Mouse (Mus musculus) liver, postnatal 0 days (tissue): ENCODE results near the gene Ctr9. TPM values are rescaled to one million over a fixed set of nuclear protein-coding genes. Genes with fewer than 3 reads are reported as not detected.
A peak's percentile ranks its signal among the peaks of the same experiment; 100 is the strongest.

Experiments
- ATAC-seq: fragments of 200-750 bp; cut with Nextera tagmentation; 2 replicates; pipeline ENCODE4 v1.8.0; 2017; ENCODE audit warnings: mild to moderate bottlenecking, moderate library complexity
- DNase-seq: peaks from one replicate; pipeline ENCODE4 v3.0.0-alpha.2; 2016
- H3K27ac ChIP-seq: fragments of 300-500 bp; sonication (generic); 2 replicates; pipeline ENCODE4 v1.5.1; 2014; ENCODE audit warnings: antibody characterized with exemption, moderate library complexity, mild to moderate bottlenecking, low read depth
- H3K27me3 ChIP-seq: fragments of 300-500 bp; sonication (generic); 2 replicates; pipeline ENCODE4 v1.6.1; 2014; ENCODE audit warnings: low read length, control low read depth, mixed read lengths; ENCODE audit not compliant: insufficient read depth
- H3K36me3 ChIP-seq: fragments of 300-500 bp; sonication (generic); replicated peaks from 2 replicates; pipeline ENCODE4 v1.6.1; 2014; ENCODE audit warnings: mild to moderate bottlenecking, control low read depth, low read length, moderate library complexity, mixed read lengths; ENCODE audit not compliant: insufficient read depth
- H3K4me1 ChIP-seq: fragments of 300-500 bp; sonication (generic); 2 replicates; pipeline ENCODE4 v1.6.1; 2014; ENCODE audit warnings: antibody characterized with exemption, mild to moderate bottlenecking, control low read depth; ENCODE audit not compliant: insufficient read depth
- H3K4me2 ChIP-seq: fragments of 300-500 bp; sonication (generic); 2 replicates; pipeline ENCODE4 v1.6.1; 2014; ENCODE audit warnings: low read depth, mild to moderate bottlenecking, low read length, moderate library complexity, mixed read lengths
- H3K4me3 ChIP-seq: fragments of 300-500 bp; sonication (generic); 2 replicates; pipeline ENCODE4 v1.5.1; 2014; ENCODE audit warnings: low read depth, low read length
- H3K9ac ChIP-seq: fragments of 300-500 bp; sonication (generic); replicated peaks from 2 replicates; pipeline ENCODE4 v1.6.1; 2014; ENCODE audit warnings: mild to moderate bottlenecking, moderate library complexity
- H3K9me3 ChIP-seq: fragments of 300-500 bp; sonication (generic); 2 replicates; pipeline ENCODE4 v1.6.1; 2016; ENCODE audit warnings: mild to moderate bottlenecking, control low read depth, low read length, mixed read lengths
- CTCF ChIP-seq: sonication (generic); IDR thresholded peaks from 2 replicates; pipeline ENCODE4 v1.5.1; 2016; ENCODE audit warnings: antibody characterized with exemption, low read depth
- EP300 ChIP-seq: IDR thresholded peaks from 2 replicates; pipeline ENCODE4 v1.6.1; 2016; ENCODE audit warnings: antibody characterized with exemption, low read depth, mild to moderate bottlenecking
- WGBS: fragments of 180-500 bp; shearing (Covaris S2); extraction: QIAGEN DNeasy Blood & Tissue Kit; methylation state at CpG from one replicate; pipeline ENCODE4 v1.1.7; 2014; ENCODE audit not compliant: insufficient replicate concordance; 5-methylcytosine and 5-hydroxymethylcytosine counted together
- polyA plus RNA-seq: library from polyadenylated mRNA; unstranded; fragments of >200 nt; fragmentation: Nextera tagmentation; extraction: Ambion mirVana; gene quantifications from 2 replicates; pipeline ENCODE4 v1.2.1, GENCODE M21; 2015

Gene Ctr9
- polyA plus RNA-seq, result 15.2 and 16.8 TPM in 2 replicates

DNA sequence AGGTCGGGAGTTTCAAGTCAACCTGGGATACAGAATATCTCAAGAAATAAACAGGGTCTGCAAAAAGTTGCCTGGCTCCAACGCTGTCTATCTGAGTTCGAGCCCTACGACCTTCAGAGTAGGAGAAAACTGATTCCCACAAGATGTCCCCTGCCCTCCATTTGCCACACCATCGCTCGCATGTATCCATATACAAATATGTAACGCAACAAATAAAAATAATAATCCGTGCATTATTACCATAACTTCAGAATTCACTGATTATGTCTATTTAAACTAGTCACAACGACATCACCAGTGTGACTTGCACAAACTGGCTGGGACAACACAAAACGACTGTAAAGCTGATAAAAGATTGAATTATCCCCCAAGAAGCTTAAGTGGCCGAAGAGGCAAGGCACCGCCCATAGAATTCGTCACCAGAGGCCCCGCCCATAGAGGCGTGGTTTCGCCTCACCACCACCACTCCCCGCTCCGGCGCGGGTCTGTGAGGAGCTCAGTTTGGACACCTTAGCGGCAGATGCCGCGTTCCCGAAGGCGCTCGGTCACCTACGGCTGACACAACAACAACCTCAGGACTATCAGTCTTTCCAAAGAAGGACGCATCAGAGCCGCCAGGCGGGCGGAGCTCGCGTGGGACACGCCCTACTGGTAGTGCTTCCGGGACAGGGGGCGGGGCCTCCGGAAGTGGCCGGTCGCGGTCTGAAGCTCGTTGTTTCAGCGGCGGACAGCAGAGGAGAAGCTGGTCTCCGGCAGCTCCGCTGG lies at the start of gene Ctr9:
Gene Ctr9 (plus strand): TSS at position 671 of the 765 bp plus-strand sequence.
- H3K4me3 ChIP-seq, result peak within 1 kb of the TSS; percentile 96
- TF ChIP-seq CTCF (no peak), EP300 (0 out of 2 replicates have a peak, but pooled peaks have one; percentile 21)
- no peaks in the 10 kb centered on the region for H3K9me3 ChIP-seq
- ATAC-seq (peak; percentile 95), DNase-seq (peak; percentile 95)
- WGBS, result 7% methylated on average over 45 of the region's 45 CpGs
- H3K9ac ChIP-seq, result peak within 1 kb of the TSS; percentile 84
- H3K36me3 ChIP-seq, result peaks cover 16% of the 10 kb centered on the region
- peak within 1 kb of the TSS; percentile 94 for H3K4me2 ChIP-seq
- H3K27me3 ChIP-seq, result no peaks in the 10 kb centered on the region
- peaks cover 25% of the 10 kb centered on the region for H3K4me1 ChIP-seq
- peak within 1 kb of the TSS; percentile 95 for H3K27ac ChIP-seq

- no peaks in the 10 kb centered on the region for H3K9me3 ChIP-seq
- TF ChIP-seq EP300, result no peak
- no peak for TF ChIP-seq CTCF
- peaks cover 26% of the 10 kb centered on the region; the same call in 1 of the 2 replicates for H3K4me1 ChIP-seq
- no peaks in the 10 kb centered on the region for H3K27me3 ChIP-seq
- DNase-seq (no peak), ATAC-seq (no peak)
- no peaks in the 10 kb centered on the region for H3K36me3 ChIP-seq
- H3K9ac ChIP-seq, result no peak overlapping the region
- peak overlapping the region; percentile 57 for H3K27ac ChIP-seq
- WGBS, result 56% methylated on average over 8 of the region's 8 CpGs
- H3K4me2 ChIP-seq, result peak overlapping the region; percentile 35; the same call in 1 of the 2 replicates
- H3K4me3 ChIP-seq, result no peak overlapping the region
Observed at GRCm38 (mm10) chr7:110981036-110981435, 47.7 kb upstream of the Ctr9 start.

DNA sequence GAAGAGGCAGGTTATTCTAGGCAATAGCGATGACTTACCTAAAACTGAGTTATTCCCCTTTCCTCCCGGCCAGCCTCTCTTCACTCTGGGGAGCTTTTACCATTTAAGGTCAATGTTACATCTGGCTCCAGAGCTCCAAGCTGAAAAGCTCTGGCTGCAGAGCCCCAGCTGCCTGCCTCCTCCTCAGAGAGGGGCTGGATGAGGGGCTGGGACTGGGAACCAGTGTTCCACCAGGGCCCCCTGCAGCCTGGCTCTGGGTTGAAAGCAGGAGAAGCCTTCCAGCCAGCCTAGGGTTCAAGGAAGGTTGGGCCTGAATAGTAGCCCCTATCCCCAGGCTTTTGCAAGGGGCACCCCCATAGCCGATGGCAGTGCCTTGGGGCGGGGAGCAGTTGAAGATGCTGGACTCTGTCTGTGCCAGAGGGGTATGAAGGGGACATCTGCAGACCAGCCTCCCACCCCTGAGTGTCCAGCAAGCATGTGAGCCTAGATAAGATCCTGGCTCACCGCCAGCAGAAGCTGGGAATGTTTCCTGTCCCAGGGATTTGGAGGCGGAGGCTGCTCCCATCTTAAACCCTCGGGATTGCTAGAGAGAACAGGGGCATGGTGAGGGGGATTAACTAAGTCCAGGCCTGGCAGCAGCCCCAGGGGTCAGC lies 46.6 kb upstream of the Ctr9 start, which contains the start of gene Mrvi1:
Gene Mrvi1 (minus strand): TSS at position 409 of the 653 bp plus-strand sequence.
- Histone ChIP-seq H3K9me3 (no peaks in the 10 kb centered on the region), H3K27me3 (no peaks in the 10 kb centered on the region), H3K36me3 (no peaks in the 10 kb centered on the region), H3K9ac (0 out of 2 replicates have a peak within 1 kb of the TSS, but pooled peaks have one; percentile 30), H3K27ac (peak within 1 kb of the TSS; percentile 49), H3K4me3 (peak within 1 kb of the TSS; percentile 5; the same call in 1 of the 2 replicates), H3K4me2 (peak within 1 kb of the TSS; percentile 28; the same call in 1 of the 2 replicates), H3K4me1 (peaks cover 21% of the 10 kb centered on the region; the same call in 1 of the 2 replicates)
- DNase-seq, result peak; percentile 46
- WGBS, result 60% methylated on average over 7 of the region's 7 CpGs
- TF ChIP-seq CTCF, result no peak
- TF ChIP-seq EP300, result no peak
- ATAC-seq, result no peak

GRCm38 (mm10) chr7:110982764-110983163 lies 46.0 kb upstream of the Ctr9 start:
- no peak overlapping the region for H3K9ac ChIP-seq
- H3K4me2 ChIP-seq, result no peak overlapping the region
- no peak overlapping the region for H3K4me3 ChIP-seq
- no peaks in the 10 kb centered on the region for H3K36me3 ChIP-seq
- peak; percentile 58; the same call in 1 of the 2 replicates for ATAC-seq
- peak; percentile 69 for DNase-seq
- H3K27ac ChIP-seq, result peak overlapping the region; percentile 49
- TF ChIP-seq CTCF (peak; percentile 82), EP300 (no peak)
- H3K9me3 ChIP-seq, result no peaks in the 10 kb centered on the region
- H3K27me3 ChIP-seq, result no peaks in the 10 kb centered on the region
- 35% methylated on average over 4 of the region's 4 CpGs for WGBS
- H3K4me1 ChIP-seq, result peaks cover 16% of the 10 kb centered on the region; the same call in 1 of the 2 replicates

DNA sequence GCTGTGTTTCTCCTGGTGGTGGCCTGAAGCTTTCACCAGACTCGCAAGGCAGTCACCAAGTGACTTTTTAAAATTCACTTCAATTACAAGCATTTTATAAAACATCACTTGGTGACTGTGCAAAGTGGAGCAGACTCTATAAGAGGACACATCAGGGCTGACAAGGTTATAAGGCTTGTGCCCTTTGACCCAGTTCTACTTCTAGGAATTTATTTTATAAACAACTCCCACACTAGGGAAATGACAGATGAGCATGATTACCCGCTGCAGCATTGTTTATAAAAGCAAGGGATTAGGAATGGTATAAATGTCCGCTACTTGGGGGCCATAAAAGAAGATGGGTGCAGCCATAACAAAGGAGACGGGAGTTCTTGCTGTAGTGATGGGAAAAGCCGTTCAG lies 45.1 kb upstream of the Ctr9 start:
- TF ChIP-seq CTCF, result no peak
- no peak for TF ChIP-seq EP300
- ATAC-seq (no peak), DNase-seq (no peak)
- Histone ChIP-seq H3K4me1 (peaks cover 11% of the 10 kb centered on the region; the same call in 1 of the 2 replicates), H3K9me3 (no peaks in the 10 kb centered on the region), H3K36me3 (no peaks in the 10 kb centered on the region), H3K9ac (no peak overlapping the region), H3K27ac (no peak overlapping the region), H3K4me2 (no peak overlapping the region), H3K27me3 (no peaks in the 10 kb centered on the region), H3K4me3 (no peak overlapping the region)
- 72% methylated on average over 5 of the region's 5 CpGs for WGBS
